Mouse (Mus musculus): ENCODE measurements around the gene Golph3. TPM values are rescaled to one million over a fixed set of nuclear protein-coding genes. Genes with fewer than 3 reads are reported as not detected.

The Golph3 gene
- polyA plus RNA-seq, 1 experiment from 2014 or later = 118 TPM

DNA sequence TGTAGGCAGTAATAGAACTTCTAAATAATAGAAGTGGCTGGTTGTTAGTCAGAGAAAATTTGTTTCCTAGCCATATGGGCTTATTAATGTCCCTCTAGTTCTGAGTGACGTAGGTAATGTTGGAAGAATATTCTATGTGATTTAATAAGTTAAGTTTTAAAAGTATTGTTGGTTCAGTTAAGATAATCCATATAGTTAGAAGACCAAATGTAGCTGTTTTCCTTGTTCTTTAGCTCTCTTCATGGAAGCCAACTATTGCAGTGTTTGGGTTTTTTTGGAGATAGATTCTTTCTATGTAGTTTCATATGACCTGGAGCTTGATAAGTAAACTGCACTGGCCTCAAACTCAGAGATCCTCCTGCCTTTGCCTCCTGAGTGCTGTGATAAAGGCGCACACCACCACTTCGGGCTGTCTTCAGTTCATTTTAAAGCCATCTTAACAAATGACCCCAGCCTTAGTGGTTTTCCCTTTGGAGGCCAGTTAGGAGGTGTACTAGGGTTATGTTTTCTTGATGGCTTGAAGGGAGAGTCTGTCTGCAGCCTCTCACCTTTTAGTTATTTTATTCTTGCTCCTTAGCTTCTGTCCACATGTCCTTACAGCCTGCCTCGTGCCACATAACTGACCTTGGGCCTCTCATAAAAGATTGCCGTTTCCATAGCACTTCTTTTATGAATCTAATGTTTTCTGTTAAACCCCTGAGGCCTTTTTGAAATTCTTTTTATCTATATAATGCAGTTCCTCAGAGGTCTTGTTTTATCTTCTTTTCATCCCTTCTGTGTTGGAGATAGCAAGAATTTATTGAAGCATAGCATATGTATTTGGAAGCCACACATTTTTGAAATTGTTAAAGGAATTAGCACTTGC, 19.5 kb downstream of the Golph3 start:
- Histone ChIP-seq H3K27me3 (ENCODE audit: control insufficient read depth, insufficient read depth, low read length) (no peaks in the 10 kb centered on the region), H3K9ac (ENCODE audit: low read length) (no peak overlapping the region; the same call in 1 of the 2 replicates), H3K9me3 (ENCODE audit: control insufficient read depth, low read length) (no peaks in the 10 kb centered on the region), H3K4me2 (no peak overlapping the region), H3K36me3 (ENCODE audit: control insufficient read depth, insufficient read depth, low read length) (0 out of 2 replicates have a peak, but pooled peaks cover 4% of the 10 kb centered on the region), H3K27ac (ENCODE audit: low read depth, low read length) (peak overlapping the region; percentile 35; the same call in 1 of the 2 replicates), H3K4me3 (ENCODE audit: low read depth, low read length) (no peak overlapping the region), H3K4me1 (ENCODE audit: control insufficient read depth, insufficient read depth, low read length) (peaks cover 9% of the 10 kb centered on the region)
- DNase-seq (ENCODE audit: low spot score, missing footprints) (no peak), ATAC-seq (ENCODE audit: low FRiP score) (0 out of 2 replicates have a peak, but pooled peaks have one; percentile 30)
- WGBS = 44% methylated on average over 5 of the region's 5 CpGs

DNA sequence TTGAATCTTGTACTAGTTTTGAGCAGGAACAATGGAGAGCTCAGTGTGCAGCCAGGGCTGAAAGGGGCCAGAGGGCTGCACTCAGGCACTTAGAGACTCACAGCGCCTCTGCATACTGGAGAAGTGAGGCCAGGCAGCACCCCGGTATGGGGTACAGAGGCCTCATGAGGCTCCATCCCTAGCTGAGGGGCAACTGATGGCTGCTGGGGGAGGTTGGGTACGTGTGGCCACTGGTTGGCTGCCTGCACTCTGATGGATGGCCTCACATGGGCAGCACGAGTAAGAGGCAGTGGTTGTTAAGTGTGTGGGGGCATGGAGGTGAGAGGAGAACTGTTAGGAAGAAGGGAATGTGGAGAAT, 20.1 kb downstream of the Golph3 start:
- no peak overlapping the region for H3K4me2 ChIP-seq
- no peak overlapping the region for H3K4me3 ChIP-seq (ENCODE audit: low read depth, low read length)
- H3K4me1 ChIP-seq (ENCODE audit: control insufficient read depth, insufficient read depth, low read length) = peaks cover 9% of the 10 kb centered on the region
- peak overlapping the region; percentile 52 for H3K9ac ChIP-seq (ENCODE audit: low read length)
- H3K27me3 ChIP-seq (ENCODE audit: control insufficient read depth, insufficient read depth, low read length) = no peaks in the 10 kb centered on the region
- no peak for DNase-seq (ENCODE audit: low spot score, missing footprints)
- H3K27ac ChIP-seq (ENCODE audit: low read depth, low read length) = peak overlapping the region; percentile 35; the same call in 1 of the 2 replicates
- 0 out of 2 replicates have a peak, but pooled peaks cover 4% of the 10 kb centered on the region for H3K36me3 ChIP-seq (ENCODE audit: control insufficient read depth, insufficient read depth, low read length)
- H3K9me3 ChIP-seq (ENCODE audit: control insufficient read depth, low read length) = no peaks in the 10 kb centered on the region
- WGBS = 19% methylated on average over 4 of the region's 4 CpGs
- ATAC-seq (ENCODE audit: low FRiP score) = peak; percentile 87

DNA sequence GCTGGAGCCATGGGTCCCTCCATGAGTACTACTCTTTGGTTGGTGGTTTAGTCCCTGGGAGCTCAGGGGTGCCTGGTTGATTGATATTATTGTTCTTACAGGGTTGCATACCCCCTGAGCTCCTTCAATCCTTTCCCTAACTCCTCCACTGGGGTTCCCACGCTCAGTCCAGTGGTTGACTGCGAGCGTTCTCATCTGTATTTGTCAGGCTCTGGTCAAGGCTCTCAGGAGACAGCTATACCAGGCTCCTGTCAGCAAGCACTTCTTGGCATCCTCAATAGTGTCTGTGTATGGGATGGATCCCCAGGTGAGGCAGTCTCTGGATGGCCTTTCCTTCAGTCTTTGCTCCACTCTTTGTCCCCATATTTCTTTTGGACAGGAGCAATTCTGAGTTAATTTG, 25.7 kb downstream of the Golph3 start:
- H3K4me3 ChIP-seq (ENCODE audit: low read depth, low read length) = no peak overlapping the region
- H3K27ac ChIP-seq (ENCODE audit: low read depth, low read length) = no peak overlapping the region
- no peaks in the 10 kb centered on the region for H3K4me1 ChIP-seq (ENCODE audit: control insufficient read depth, insufficient read depth, low read length)
- no peak overlapping the region for H3K9ac ChIP-seq (ENCODE audit: low read length)
- ATAC-seq (ENCODE audit: low FRiP score) = no peak
- no peaks in the 10 kb centered on the region for H3K27me3 ChIP-seq (ENCODE audit: control insufficient read depth, insufficient read depth, low read length)
- H3K4me2 ChIP-seq = no peak overlapping the region
- no peaks in the 10 kb centered on the region for H3K9me3 ChIP-seq (ENCODE audit: control insufficient read depth, low read length)
- peaks cover 10% of the 10 kb centered on the region; the same call in 1 of the 2 replicates for H3K36me3 ChIP-seq (ENCODE audit: control insufficient read depth, insufficient read depth, low read length)
- DNase-seq (ENCODE audit: low spot score, missing footprints) = peak; percentile 67
- 100% methylated on average over 3 of the region's 3 CpGs for WGBS

DNA sequence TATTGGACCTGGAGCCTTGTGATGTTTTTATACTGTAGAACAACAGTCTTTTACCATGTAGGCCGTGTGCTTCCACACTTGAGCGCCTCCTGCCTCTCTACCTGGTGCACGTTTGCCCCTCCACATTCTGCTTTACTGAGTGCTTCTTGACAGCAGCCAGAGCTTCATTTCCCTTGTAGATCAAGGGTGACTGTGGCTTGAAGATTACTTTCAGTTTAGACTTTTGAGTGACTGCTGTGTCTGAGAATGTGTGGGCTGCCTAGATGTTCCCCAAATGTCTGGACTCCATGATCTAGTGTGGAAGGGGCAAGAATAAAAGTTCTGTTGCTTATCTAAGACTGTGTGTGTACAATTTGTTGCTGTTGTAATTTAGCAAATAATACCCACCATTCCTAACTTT, 27.7 kb downstream of the Golph3 start:
- H3K27me3 ChIP-seq (ENCODE audit: control insufficient read depth, insufficient read depth, low read length) = no peaks in the 10 kb centered on the region
- no peak overlapping the region for H3K27ac ChIP-seq (ENCODE audit: low read depth, low read length)
- H3K9ac ChIP-seq (ENCODE audit: low read length) = no peak overlapping the region
- 87% methylated on average over 3 of the region's 3 CpGs for WGBS
- H3K4me3 ChIP-seq (ENCODE audit: low read depth, low read length) = no peak overlapping the region
- no peaks in the 10 kb centered on the region for H3K4me1 ChIP-seq (ENCODE audit: control insufficient read depth, insufficient read depth, low read length)
- peaks cover 14% of the 10 kb centered on the region; the same call in 1 of the 2 replicates for H3K36me3 ChIP-seq (ENCODE audit: control insufficient read depth, insufficient read depth, low read length)
- DNase-seq (ENCODE audit: low spot score, missing footprints) (peak; percentile 62), ATAC-seq (ENCODE audit: low FRiP score) (no peak)
- H3K9me3 ChIP-seq (ENCODE audit: control insufficient read depth, low read length) = no peaks in the 10 kb centered on the region
- H3K4me2 ChIP-seq = no peak overlapping the region

DNA sequence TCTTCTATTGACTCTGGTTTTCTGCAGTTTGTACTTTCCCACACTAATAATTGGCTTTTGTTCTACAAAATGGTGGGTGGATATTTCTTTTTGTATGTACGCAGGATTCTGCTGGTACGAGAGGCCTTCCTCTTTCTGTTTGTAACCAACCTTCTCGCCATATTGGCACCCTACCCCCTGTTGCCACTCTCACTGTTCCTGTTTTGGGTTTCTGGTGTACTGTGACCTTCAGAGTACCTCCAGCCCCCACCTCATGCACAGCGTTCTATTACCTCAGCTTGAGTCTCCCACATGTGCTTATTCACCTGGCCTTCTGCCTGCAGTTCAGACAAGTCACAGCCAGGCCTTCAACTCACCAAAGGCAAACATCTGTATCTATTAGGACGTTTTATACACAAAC, 28.6 kb downstream of the Golph3 start:
- Histone ChIP-seq H3K36me3 (ENCODE audit: control insufficient read depth, insufficient read depth, low read length) (peaks cover 17% of the 10 kb centered on the region; the same call in 1 of the 2 replicates), H3K27ac (ENCODE audit: low read depth, low read length) (no peak overlapping the region), H3K9ac (ENCODE audit: low read length) (no peak overlapping the region), H3K27me3 (ENCODE audit: control insufficient read depth, insufficient read depth, low read length) (no peaks in the 10 kb centered on the region), H3K4me2 (no peak overlapping the region), H3K4me1 (ENCODE audit: control insufficient read depth, insufficient read depth, low read length) (no peaks in the 10 kb centered on the region), H3K4me3 (ENCODE audit: low read depth, low read length) (no peak overlapping the region), H3K9me3 (ENCODE audit: control insufficient read depth, low read length) (no peaks in the 10 kb centered on the region)
- ATAC-seq (ENCODE audit: low FRiP score) (no peak), DNase-seq (ENCODE audit: low spot score, missing footprints) (no peak)
- 93% methylated on average over 5 of the region's 5 CpGs for WGBS

DNA sequence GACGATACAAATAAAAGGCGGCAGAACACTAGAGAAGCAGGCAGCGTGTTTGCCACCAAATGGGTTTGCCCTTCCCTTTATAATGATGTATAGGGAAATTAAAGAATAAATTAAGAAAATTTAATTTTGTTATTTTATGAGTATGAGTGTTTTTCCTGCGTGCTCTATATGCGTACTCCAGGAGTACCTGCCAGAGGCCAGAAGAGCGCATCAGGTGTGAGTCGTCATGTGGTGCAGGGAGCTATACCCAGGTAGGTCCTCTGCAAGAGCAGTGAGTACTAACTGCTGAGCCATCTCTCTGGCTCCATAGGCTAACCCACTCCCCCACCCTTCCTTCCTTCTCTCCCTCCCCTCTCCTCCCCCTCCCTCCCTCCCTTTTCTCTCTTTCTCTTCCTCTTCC, 30.2 kb downstream of the Golph3 start:
- H3K4me3 ChIP-seq (ENCODE audit: low read depth, low read length) = no peak overlapping the region
- H3K27ac ChIP-seq (ENCODE audit: low read depth, low read length) = no peak overlapping the region
- H3K27me3 ChIP-seq (ENCODE audit: control insufficient read depth, insufficient read depth, low read length) = no peaks in the 10 kb centered on the region
- H3K9ac ChIP-seq (ENCODE audit: low read length) = no peak overlapping the region
- WGBS = 96% methylated on average over 7 of the region's 7 CpGs
- H3K4me1 ChIP-seq (ENCODE audit: control insufficient read depth, insufficient read depth, low read length) = no peaks in the 10 kb centered on the region
- DNase-seq (ENCODE audit: low spot score, missing footprints) = peak; percentile 68
- no peak for ATAC-seq (ENCODE audit: low FRiP score)
- peaks cover 19% of the 10 kb centered on the region; the same call in 1 of the 2 replicates for H3K36me3 ChIP-seq (ENCODE audit: control insufficient read depth, insufficient read depth, low read length)
- H3K4me2 ChIP-seq = no peak overlapping the region
- no peaks in the 10 kb centered on the region for H3K9me3 ChIP-seq (ENCODE audit: control insufficient read depth, low read length)

DNA sequence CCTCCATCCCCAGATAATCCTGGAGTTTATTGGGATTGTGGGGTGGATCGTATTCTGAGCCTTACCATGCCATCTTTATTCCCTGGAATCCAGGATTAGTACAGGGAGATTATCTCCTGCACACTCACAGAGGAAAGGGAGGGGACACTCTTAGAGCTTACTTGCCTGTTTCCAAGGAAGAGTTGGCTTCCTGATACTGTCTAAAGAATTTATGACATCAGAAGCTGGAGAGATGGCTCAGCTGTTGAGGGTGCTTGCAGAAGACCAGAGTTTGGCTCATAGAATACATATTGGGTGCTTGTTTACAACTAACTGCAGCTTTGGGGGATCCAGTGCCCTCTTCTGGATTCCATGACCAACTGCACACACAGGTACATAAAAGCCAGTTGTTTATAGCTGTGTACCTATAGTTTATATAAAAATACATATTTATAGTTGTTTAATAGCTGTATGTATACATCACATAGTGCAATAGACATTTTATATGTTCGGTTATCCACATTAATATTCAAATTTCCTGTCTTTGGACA, 33.1 kb downstream of the Golph3 start:
- Histone ChIP-seq H3K9me3 (ENCODE audit: control insufficient read depth, low read length) (no peaks in the 10 kb centered on the region), H3K4me3 (ENCODE audit: low read depth, low read length) (no peak overlapping the region), H3K27ac (ENCODE audit: low read depth, low read length) (no peak overlapping the region), H3K4me1 (ENCODE audit: control insufficient read depth, insufficient read depth, low read length) (no peaks in the 10 kb centered on the region), H3K9ac (ENCODE audit: low read length) (no peak overlapping the region), H3K27me3 (ENCODE audit: control insufficient read depth, insufficient read depth, low read length) (no peaks in the 10 kb centered on the region), H3K4me2 (no peak overlapping the region), H3K36me3 (ENCODE audit: control insufficient read depth, insufficient read depth, low read length) (peaks cover 18% of the 10 kb centered on the region; the same call in 1 of the 2 replicates)
- WGBS = 85% methylated on average over 2 of the region's 2 CpGs
- DNase-seq (ENCODE audit: low spot score, missing footprints) (peak; percentile 61), ATAC-seq (ENCODE audit: low FRiP score) (no peak)

DNA sequence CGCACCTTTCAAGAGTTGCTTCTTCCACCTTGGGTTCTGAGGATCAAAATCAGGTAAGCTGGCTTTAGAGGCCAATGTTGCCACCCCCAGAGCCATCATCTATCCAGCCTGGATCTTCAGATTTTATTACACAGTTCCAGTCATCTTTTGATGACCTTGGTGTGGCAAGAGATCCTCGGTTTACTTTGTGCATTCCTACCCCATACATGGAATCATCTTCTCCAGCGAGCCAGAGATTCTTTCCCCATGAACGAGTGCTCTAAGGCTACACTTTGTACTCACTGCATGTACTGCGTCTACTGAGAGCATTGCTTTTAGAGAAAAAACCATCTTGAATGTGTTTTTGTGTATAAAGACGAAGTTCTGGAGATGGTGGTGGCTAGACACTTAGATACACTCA, 34.0 kb downstream of the Golph3 start:
- H3K9ac ChIP-seq (ENCODE audit: low read length) = no peak overlapping the region
- 89% methylated on average over 6 of the region's 6 CpGs for whole genome bisulfite sequencing
- DNase-seq (ENCODE audit: low spot score, missing footprints) (peak; percentile 75), ATAC-seq (ENCODE audit: low FRiP score) (no peak)
- H3K9me3 ChIP-seq (ENCODE audit: control insufficient read depth, low read length) = no peaks in the 10 kb centered on the region
- H3K4me1 ChIP-seq (ENCODE audit: control insufficient read depth, insufficient read depth, low read length) = no peaks in the 10 kb centered on the region
- H3K27me3 ChIP-seq (ENCODE audit: control insufficient read depth, insufficient read depth, low read length) = no peaks in the 10 kb centered on the region
- H3K4me2 ChIP-seq = no peak overlapping the region
- H3K27ac ChIP-seq (ENCODE audit: low read depth, low read length) = no peak overlapping the region
- H3K4me3 ChIP-seq (ENCODE audit: low read depth, low read length) = no peak overlapping the region
- peaks cover 16% of the 10 kb centered on the region; the same call in 1 of the 2 replicates for H3K36me3 ChIP-seq (ENCODE audit: control insufficient read depth, insufficient read depth, low read length)

DNA sequence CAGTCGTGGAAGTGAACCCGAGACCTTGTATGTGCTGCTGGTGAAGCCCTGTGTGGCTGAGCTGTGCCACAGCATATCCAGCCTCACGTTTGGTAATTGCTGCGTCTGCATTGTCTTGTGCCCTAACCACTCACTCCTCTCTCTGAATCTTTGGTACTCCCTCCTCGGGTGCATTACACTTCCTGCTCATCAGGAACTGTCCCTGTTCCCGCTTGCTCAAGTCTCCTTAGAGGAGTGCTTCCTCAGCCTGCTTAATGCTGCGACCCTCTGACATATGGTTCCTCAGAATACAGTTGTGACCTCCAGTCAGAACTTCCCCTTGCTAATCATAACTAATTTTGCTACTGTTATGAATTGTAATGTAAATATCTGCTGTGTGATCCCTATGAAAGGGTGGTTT, 34.7 kb downstream of the Golph3 start:
- H3K4me3 ChIP-seq (ENCODE audit: low read depth, low read length) = no peak overlapping the region
- 85% methylated on average over 7 of the region's 7 CpGs for WGBS
- ATAC-seq (ENCODE audit: low FRiP score) = no peak
- DNase-seq (ENCODE audit: low spot score, missing footprints) = peak; percentile 59
- H3K9me3 ChIP-seq (ENCODE audit: control insufficient read depth, low read length) = no peaks in the 10 kb centered on the region
- H3K4me1 ChIP-seq (ENCODE audit: control insufficient read depth, insufficient read depth, low read length) = no peaks in the 10 kb centered on the region
- H3K36me3 ChIP-seq (ENCODE audit: control insufficient read depth, insufficient read depth, low read length) = peaks cover 16% of the 10 kb centered on the region; the same call in 1 of the 2 replicates
- no peak overlapping the region for H3K9ac ChIP-seq (ENCODE audit: low read length)
- no peaks in the 10 kb centered on the region for H3K27me3 ChIP-seq (ENCODE audit: control insufficient read depth, insufficient read depth, low read length)
- no peak overlapping the region for H3K4me2 ChIP-seq
- H3K27ac ChIP-seq (ENCODE audit: low read depth, low read length) = no peak overlapping the region

All from midbrain, embryonic 11.5 days (tissue).